Mouse (Mus musculus) ES-Bruce4 (cell line): Measurements from ENCODE around the gene Relt. TPM values are rescaled to one million over a fixed set of nuclear protein-coding genes. Genes with fewer than 3 reads are reported as not detected.

ENCODE experiments used
- H3K27ac ChIP-seq: 2 replicates; pipeline ENCODE4 v1.5.1; 2012; ENCODE audit warnings: low read length, inconsistent platforms; ENCODE audit not compliant: insufficient read depth
- H3K27me3 ChIP-seq: 2 replicates; pipeline ENCODE4 v1.6.1; 2012; ENCODE audit warnings: mild to moderate bottlenecking, low read length, inconsistent platforms; ENCODE audit not compliant: control insufficient read depth, poor library complexity, insufficient read depth, severe bottlenecking
- H3K36me3 ChIP-seq: 2 replicates; pipeline ENCODE4 v1.6.1; 2012; ENCODE audit warnings: inconsistent platforms, mild to moderate bottlenecking, low read length, moderate library complexity; ENCODE audit not compliant: control insufficient read depth, poor library complexity, insufficient read depth, severe bottlenecking
- H3K4me1 ChIP-seq: one replicate; pipeline ENCODE4 v1.8.1; 2011; ENCODE audit warnings: low read length; ENCODE audit not compliant: control insufficient read depth, insufficient read depth
- H3K4me3 ChIP-seq: 2 replicates; pipeline ENCODE4 v1.5.1; 2011; ENCODE audit warnings: low read depth, mild to moderate bottlenecking, low read length
- H3K9ac ChIP-seq: 2 replicates; pipeline ENCODE4 v1.6.1; 2012; ENCODE audit warnings: low read depth, mild to moderate bottlenecking, inconsistent platforms; ENCODE audit not compliant: poor library complexity, severe bottlenecking
- H3K9me3 ChIP-seq: replicated peaks from 2 replicates; pipeline ENCODE4 v1.6.1; 2012; ENCODE audit warnings: mild to moderate bottlenecking, low read length, inconsistent platforms; ENCODE audit not compliant: control insufficient read depth, poor library complexity, insufficient read depth, severe bottlenecking
- CTCF ChIP-seq: IDR thresholded peaks from one replicate; pipeline ENCODE4 v1.8.1; 2011; ENCODE audit warnings: low read depth, low read length
- EP300 ChIP-seq: IDR thresholded peaks from 2 replicates; pipeline ENCODE4 v1.6.1; 2011; ENCODE audit warnings: low read depth, low read length; ENCODE audit not compliant: insufficient read depth
- POLR2A ChIP-seq: IDR thresholded peaks from one replicate; pipeline ENCODE4 v1.8.1; 2011; ENCODE audit warnings: low read length; ENCODE audit not compliant: insufficient read depth
- polyA plus RNA-seq: library from polyadenylated mRNA; stranded (reverse); fragments of >200 nt; gene quantifications from 2 replicates; pipeline ENCODE4 v1.2.4, GENCODE M21; 2011; ENCODE audit warnings: low read depth; ENCODE audit not compliant: missing spikeins, insufficient read depth, insufficient read length

Gene Relt
- polyA plus RNA-seq, 1 experiment = 14.1 TPM

GRCm38 (mm10) chr7:100840906-100841305 lies 22.3 kb downstream of the Relt start:
- no peaks in the 10 kb centered on the region for H3K27me3 ChIP-seq
- H3K27ac ChIP-seq = no peak overlapping the region
- no peaks in the 10 kb centered on the region for H3K4me1 ChIP-seq
- no peak for TF ChIP-seq CTCF
- no peak for TF ChIP-seq EP300
- no peak for TF ChIP-seq POLR2A
- H3K36me3 ChIP-seq = peaks cover 9% of the 10 kb centered on the region
- no peaks in the 10 kb centered on the region for H3K9me3 ChIP-seq
- H3K4me3 ChIP-seq = no peak overlapping the region
- no peak overlapping the region for H3K9ac ChIP-seq

- TF ChIP-seq CTCF = no peak
- Histone ChIP-seq H3K27ac (no peak overlapping the region), H3K27me3 (no peaks in the 10 kb centered on the region), H3K9me3 (no peaks in the 10 kb centered on the region), H3K36me3 (peaks cover 9% of the 10 kb centered on the region), H3K9ac (no peak overlapping the region), H3K4me3 (no peak overlapping the region), H3K4me1 (no peaks in the 10 kb centered on the region)
Observed at GRCm38 (mm10) chr7:100839632-100840402, 23.4 kb downstream of the Relt start.

DNA sequence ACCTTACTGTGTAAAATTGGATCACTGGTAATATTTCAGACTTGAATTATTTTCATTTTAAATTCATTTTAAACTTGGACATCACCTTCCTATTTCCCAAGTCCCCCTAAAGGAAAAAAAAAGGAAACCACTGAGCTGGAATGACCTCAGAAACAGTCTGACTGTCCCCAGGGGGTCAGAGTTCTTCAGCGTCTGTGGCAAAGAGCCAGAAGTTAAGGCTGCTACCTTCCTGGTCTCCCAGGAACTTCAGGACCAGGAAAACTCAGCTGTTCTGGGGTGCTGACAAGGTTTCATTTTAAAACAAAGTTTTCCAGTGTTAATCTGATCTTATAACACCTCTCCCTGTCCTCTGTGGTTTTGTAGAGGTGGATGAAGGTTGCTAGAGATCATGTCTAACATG lies 25.5 kb downstream of the Relt start:
- no peak overlapping the region for H3K4me3 ChIP-seq
- no peaks in the 10 kb centered on the region for H3K9me3 ChIP-seq
- no peaks in the 10 kb centered on the region for H3K4me1 ChIP-seq
- no peak overlapping the region for H3K9ac ChIP-seq
- H3K36me3 ChIP-seq = peaks cover 9% of the 10 kb centered on the region
- H3K27ac ChIP-seq = no peak overlapping the region
- TF ChIP-seq EP300 (no peak), POLR2A (no peak), CTCF (no peak)
- no peaks in the 10 kb centered on the region for H3K27me3 ChIP-seq

GRCm38 (mm10) chr7:100836657-100837056 lies 26.6 kb downstream of the Relt start:
- no peak for TF ChIP-seq CTCF
- no peak for TF ChIP-seq EP300
- TF ChIP-seq POLR2A = no peak
- H3K36me3 ChIP-seq = peaks cover 9% of the 10 kb centered on the region

GRCm38 (mm10) chr7:100835711-100836110 lies 27.5 kb downstream of the Relt start:
- peaks cover 9% of the 10 kb centered on the region for H3K36me3 ChIP-seq

More at GRCm38 (mm10) chr7:100836657-100837056, 26.6 kb downstream of the Relt start:
- Histone ChIP-seq H3K27ac (no peak overlapping the region), H3K9ac (no peak overlapping the region), H3K4me1 (no peaks in the 10 kb centered on the region), H3K27me3 (no peaks in the 10 kb centered on the region), H3K9me3 (no peaks in the 10 kb centered on the region), H3K4me3 (no peak overlapping the region)

DNA sequence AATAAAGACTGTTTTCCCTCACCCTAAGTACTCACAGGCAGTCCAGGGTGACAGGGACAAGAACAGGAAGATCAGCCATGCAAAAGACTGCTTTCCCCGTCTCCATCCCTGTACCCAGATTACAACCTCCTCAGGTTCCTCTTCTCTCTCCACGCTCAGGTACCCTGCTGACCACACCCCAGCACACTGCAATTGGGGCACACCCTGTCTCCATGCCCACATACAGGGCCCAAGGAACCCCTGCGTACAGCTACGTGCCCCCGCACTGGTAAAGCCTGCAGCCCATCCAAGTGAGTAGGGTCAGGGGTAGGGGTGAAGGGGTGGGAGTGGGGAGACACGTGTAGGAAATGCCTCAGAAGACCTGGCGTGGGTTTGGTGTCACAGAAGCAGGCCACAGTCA lies 28.1 kb downstream of the Relt start:
- Histone ChIP-seq H3K9ac (no peak overlapping the region), H3K9me3 (no peaks in the 10 kb centered on the region), H3K27me3 (no peaks in the 10 kb centered on the region), H3K36me3 (peaks cover 9% of the 10 kb centered on the region), H3K4me1 (no peaks in the 10 kb centered on the region), H3K4me3 (no peak overlapping the region), H3K27ac (no peak overlapping the region)
- no peak for TF ChIP-seq POLR2A
- TF ChIP-seq EP300 = no peak
- TF ChIP-seq CTCF = no peak

More at GRCm38 (mm10) chr7:100835711-100836110, 27.5 kb downstream of the Relt start:
- Histone ChIP-seq H3K9me3 (no peaks in the 10 kb centered on the region), H3K27ac (no peak overlapping the region), H3K4me1 (no peaks in the 10 kb centered on the region), H3K27me3 (no peaks in the 10 kb centered on the region), H3K9ac (no peak overlapping the region), H3K4me3 (no peak overlapping the region)
- no peak for TF ChIP-seq EP300
- TF ChIP-seq POLR2A = no peak
- no peak for TF ChIP-seq CTCF
